Mouse (Mus musculus): Measurements from ENCODE around the gene Il10ra.

- TF ChIP-seq EP300 (optimal IDR thresholded peaks at IDR 0.05) (no peak), CTCF (IDR thresholded peaks at IDR 0.05; ENCODE audit: low read depth) (no peak)
Observed at GRCm38 (mm10) chr9:45207015-45207743, 61.8 kb downstream of the Il10ra start.
